Comparison of ENCODE assay signal across 10 mouse cellular contexts in genomic region chr2:180953638-180954037, GRCm38 (mm10). TPM values are rescaled to one million over a fixed set of nuclear protein-coding genes. Genes with fewer than 3 reads are reported as not detected.
A peak's percentile ranks its signal among the peaks of the same experiment; 100 is the strongest.
DNase-seq lines count a peak whose midpoint lies in the region; ATAC-seq and TF ChIP-seq lines count a peak whose summit lies in the region.
"Had no signal": no experiment of that assay in that cellular context is flagged by ENCODE, and none has a peak within 500 bp of the region (broad histone marks: within the 10 kb centered on the region; RNA-seq: fewer than 3 reads in every experiment).

No protein-coding gene starts in this region.

- ATAC-seq in liver, embryonic 12.5 days = no peak
- no peak for ATAC-seq in forebrain, embryonic 11.5 days (replicated peaks; ENCODE audit: low FRiP score)
- no peak for ATAC-seq in intestine, postnatal 0 days
- ATAC-seq: Patski had no signal

- H3K4me1 ChIP-seq in liver, embryonic 12.5 days = no peaks in the 10 kb centered on the region
- H3K4me1 ChIP-seq in forebrain, embryonic 11.5 days (replicated peaks; ENCODE audit: control insufficient read depth, insufficient read depth, low read length) = peaks cover 18% of the 10 kb centered on the region
- no peaks in the 10 kb centered on the region for H3K4me1 ChIP-seq in intestine, postnatal 0 days (replicated peaks; ENCODE audit: control insufficient read depth, insufficient read depth, low read length)
- H3K4me1 ChIP-seq in olfactory bulb, adult 2 months (ENCODE audit: control insufficient read depth, insufficient read depth, low read length) = peaks cover 17% of the 10 kb centered on the region

- H3K4me3 ChIP-seq in liver, embryonic 12.5 days = 0 out of 2 replicates have a peak overlapping the region, but pooled peaks have one; percentile 41
- peak overlapping the region; percentile 61 for H3K4me3 ChIP-seq in forebrain, embryonic 11.5 days (ENCODE audit: low read depth, low read length)
- peak overlapping the region; percentile 54 for H3K4me3 ChIP-seq in intestine, postnatal 0 days (ENCODE audit: low read depth, low read length)
- H3K4me3 ChIP-seq in olfactory bulb, adult 2 months (ENCODE audit: insufficient read depth, low read depth, low read length) = peak overlapping the region; percentile 91

- peaks cover 85% of the 10 kb centered on the region for H3K27me3 ChIP-seq in liver, embryonic 12.5 days (replicated peaks)
- H3K27me3 ChIP-seq in forebrain, embryonic 11.5 days (ENCODE audit: control insufficient read depth, insufficient read depth, low read length) = no peaks in the 10 kb centered on the region
- 0 out of 2 replicates have a peak, but pooled peaks cover 7% of the 10 kb centered on the region for H3K27me3 ChIP-seq in intestine, postnatal 0 days (replicated peaks; ENCODE audit: control insufficient read depth, insufficient read depth, low read length)
- H3K27me3 ChIP-seq: Patski had no signal

- no peak for TF ChIP-seq POLR2A in olfactory bulb, adult 2 months (IDR thresholded peaks at IDR 0.05; ENCODE audit: insufficient read depth, low read depth, low read length)

- H3K9ac ChIP-seq in liver, embryonic 12.5 days = no peak overlapping the region
- peak overlapping the region; percentile 70 for H3K9ac ChIP-seq in forebrain, embryonic 11.5 days (ENCODE audit: low read length)
- 0 out of 2 replicates have a peak overlapping the region, but pooled peaks have one; percentile 37 for H3K9ac ChIP-seq in intestine, postnatal 0 days (ENCODE audit: low read depth, low read length)

- no peak overlapping the region for H3K27ac ChIP-seq in liver, embryonic 12.5 days
- peak overlapping the region; percentile 86 for H3K27ac ChIP-seq in forebrain, embryonic 11.5 days (ENCODE audit: low read depth, low read length)
- peak overlapping the region; percentile 7; the same call in 1 of the 2 replicates for H3K27ac ChIP-seq in intestine, postnatal 0 days (ENCODE audit: low read depth, low read length)
- H3K27ac ChIP-seq in olfactory bulb, adult 2 months (ENCODE audit: insufficient read depth, low read depth, low read length) = no peak overlapping the region

- TF ChIP-seq CTCF in intestine, postnatal 0 days (IDR thresholded peaks at IDR 0.05; ENCODE audit: low read depth) = no peak
- TF ChIP-seq CTCF in olfactory bulb, adult 2 months (IDR thresholded peaks at IDR 0.05; ENCODE audit: insufficient read depth, low read depth, low read length) = no peak

- 37% methylated on average over 2 of the region's 2 CpGs for WGBS in liver, embryonic 12.5 days (ENCODE audit: insufficient replicate concordance)
- 4% methylated on average over 2 of the region's 2 CpGs for WGBS in forebrain, embryonic 11.5 days
- 40% methylated on average over 2 of the region's 2 CpGs for WGBS in intestine, postnatal 0 days
- 53% methylated on average over 2 of the region's 2 CpGs for WGBS in olfactory bulb, adult 2 months

- no peaks in the 10 kb centered on the region for H3K9me3 ChIP-seq in liver, embryonic 12.5 days (replicated peaks)
- no peaks in the 10 kb centered on the region for H3K9me3 ChIP-seq in forebrain, embryonic 11.5 days (ENCODE audit: control insufficient read depth, low read length)
- no peaks in the 10 kb centered on the region for H3K9me3 ChIP-seq in intestine, postnatal 0 days (ENCODE audit: control insufficient read depth)

- DNase-seq in liver = no peak
- DNase-seq in forebrain, embryonic 11.5 days (ENCODE audit: low spot score) = no peak
- no peak for DNase-seq in frontal cortex, postnatal 10 days (ENCODE audit: low spot score in 2 of 2)
- no peak for DNase-seq in thymus, postnatal 0 days (ENCODE audit: low spot score)
- DNase-seq: heart, postnatal 14 days had no signal

- peak overlapping the region; percentile 63 for H3K4me2 ChIP-seq in liver, embryonic 12.5 days
- peak overlapping the region; percentile 93 for H3K4me2 ChIP-seq in forebrain, embryonic 11.5 days (ENCODE audit: low read depth, low read length, severe bottlenecking)
- peak overlapping the region; percentile 94 for H3K4me2 ChIP-seq in intestine, postnatal 0 days (replicated peaks; ENCODE audit: low read depth)

- no peaks in the 10 kb centered on the region for H3K36me3 ChIP-seq in liver, embryonic 12.5 days
- no peaks in the 10 kb centered on the region for H3K36me3 ChIP-seq in forebrain, embryonic 11.5 days (ENCODE audit: control insufficient read depth, insufficient read depth, low read length)
- no peaks in the 10 kb centered on the region for H3K36me3 ChIP-seq in intestine, postnatal 0 days (ENCODE audit: control insufficient read depth, insufficient read depth)

RNA-seq across cellular contexts. Expression of gene Nkain4, which starts 0.9 kb away (rescaled TPM):
- polyA plus RNA-seq in liver, embryonic 12.5 days (2016; fragmentation: Nextera tagmentation; extraction: Ambion mirVana) = 2.4 and 3.4 TPM in 2 replicates
- polyA plus RNA-seq in forebrain, embryonic 11.5 days (2014; fragmentation: Nextera tagmentation; extraction: Ambion mirVana) = 33.5 and 36.1 TPM in 2 replicates
- 22.9 and 25.9 TPM in 2 replicates for polyA plus RNA-seq in intestine, postnatal 0 days (2015; fragmentation: Nextera tagmentation; extraction: Ambion mirVana)
- polyA plus RNA-seq in olfactory bulb, adult 2 months (2012; ENCODE audit: insufficient read depth, insufficient read length, low replicate concordance, missing spikeins) = not detected in 2 replicates
- 28.0 and 30.0 TPM in 2 replicates for polyA plus RNA-seq in thymus, postnatal 0 days (2015; fragmentation: Nextera tagmentation; extraction: Ambion mirVana)

RNA-seq across cellular contexts. Expression of gene Arfgap1, which starts 13.4 kb away (rescaled TPM):
- 47.4 and 47.6 TPM in 2 replicates for polyA plus RNA-seq in liver, embryonic 12.5 days (2016; fragmentation: Nextera tagmentation; extraction: Ambion mirVana)
- 71.5 and 77.4 TPM in 2 replicates for polyA plus RNA-seq in forebrain, embryonic 11.5 days (2014; fragmentation: Nextera tagmentation; extraction: Ambion mirVana)
- 44.0 and 51.9 TPM in 2 replicates for polyA plus RNA-seq in intestine, postnatal 0 days (2015; fragmentation: Nextera tagmentation; extraction: Ambion mirVana)
- not detected in 2 replicates for polyA plus RNA-seq in olfactory bulb, adult 2 months (2012; ENCODE audit: insufficient read depth, insufficient read length, low replicate concordance, missing spikeins)
- 52.0 and 66.6 TPM in 2 replicates for polyA plus RNA-seq in thymus, postnatal 0 days (2015; fragmentation: Nextera tagmentation; extraction: Ambion mirVana)

RNA-seq across cellular contexts. Expression of gene Birc7, which starts 24.8 kb away (rescaled TPM):
- polyA plus RNA-seq in liver, embryonic 12.5 days (2016; fragmentation: Nextera tagmentation; extraction: Ambion mirVana) = not detected in 2 replicates
- 0.35 and 0.36 TPM in 2 replicates for polyA plus RNA-seq in forebrain, embryonic 11.5 days (2014; fragmentation: Nextera tagmentation; extraction: Ambion mirVana)
- polyA plus RNA-seq in intestine, postnatal 0 days (2015; fragmentation: Nextera tagmentation; extraction: Ambion mirVana) = not detected in 2 replicates
- not detected in 2 replicates for polyA plus RNA-seq in olfactory bulb, adult 2 months (2012; ENCODE audit: insufficient read depth, insufficient read length, low replicate concordance, missing spikeins)
- 0.30 and 0.40 TPM in 2 replicates for polyA plus RNA-seq in thymus, postnatal 0 days (2015; fragmentation: Nextera tagmentation; extraction: Ambion mirVana)
- polyA plus RNA-seq: liver, embryonic 16.5 days; Patski had no signal

RNA-seq across cellular contexts. Expression of gene Col20a1, which starts 32.7 kb away (rescaled TPM):
- 0.15 and 0.23 TPM in 2 replicates for polyA plus RNA-seq in liver, embryonic 12.5 days (2016; fragmentation: Nextera tagmentation; extraction: Ambion mirVana)
- 0.16 and 0.23 TPM in 2 replicates for polyA plus RNA-seq in forebrain, embryonic 11.5 days (2014; fragmentation: Nextera tagmentation; extraction: Ambion mirVana)
- 0.43 and 0.80 TPM in 2 replicates for polyA plus RNA-seq in intestine, postnatal 0 days (2015; fragmentation: Nextera tagmentation; extraction: Ambion mirVana)
- not detected in 2 replicates for polyA plus RNA-seq in olfactory bulb, adult 2 months (2012; ENCODE audit: insufficient read depth, insufficient read length, low replicate concordance, missing spikeins)
- polyA plus RNA-seq in thymus, postnatal 0 days (2015; fragmentation: Nextera tagmentation; extraction: Ambion mirVana) = 0.14 and 0.57 TPM in 2 replicates

RNA-seq across cellular contexts. Expression of gene Ythdf1, which starts 32.9 kb away (rescaled TPM):
- 42.3 and 42.6 TPM in 2 replicates for polyA plus RNA-seq in liver, embryonic 12.5 days (2016; fragmentation: Nextera tagmentation; extraction: Ambion mirVana)
- 74.5 and 75.4 TPM in 2 replicates for polyA plus RNA-seq in forebrain, embryonic 11.5 days (2014; fragmentation: Nextera tagmentation; extraction: Ambion mirVana)
- 24.2 and 26.8 TPM in 2 replicates for polyA plus RNA-seq in intestine, postnatal 0 days (2015; fragmentation: Nextera tagmentation; extraction: Ambion mirVana)
- not detected in 2 replicates for polyA plus RNA-seq in olfactory bulb, adult 2 months (2012; ENCODE audit: insufficient read depth, insufficient read length, low replicate concordance, missing spikeins)
- 52.6 and 53.9 TPM in 2 replicates for polyA plus RNA-seq in thymus, postnatal 0 days (2015; fragmentation: Nextera tagmentation; extraction: Ambion mirVana)

Comparison
In these comparisons a context has a peak if more than half of its experiments do, and no peak if none do; other contexts are left out.
1. H3K27ac ChIP-seq: peak in forebrain, embryonic 11.5 days (single experiment) and intestine, postnatal 0 days (single experiment); none in liver, embryonic 12.5 days (single experiment) and olfactory bulb, adult 2 months (single experiment).
2. H3K4me3 ChIP-seq: peak in every context shown above with its lines; median percentile 91 in olfactory bulb, adult 2 months; 61 in forebrain, embryonic 11.5 days; 54 in intestine, postnatal 0 days; 41 in liver, embryonic 12.5 days.
3. Peak in every context shown above with its lines, with median percentiles within 50 percentile points of each other: H3K4me2 ChIP-seq.